Mouse (Mus musculus): ENCODE measurements at regions not wholly inside any gene's neighbourhood (a gene's known extent, or its start where the extent isn't known, plus 50 kb on each side); places are given as distances from the start of the nearest gene placed in this dataset.

DNA sequence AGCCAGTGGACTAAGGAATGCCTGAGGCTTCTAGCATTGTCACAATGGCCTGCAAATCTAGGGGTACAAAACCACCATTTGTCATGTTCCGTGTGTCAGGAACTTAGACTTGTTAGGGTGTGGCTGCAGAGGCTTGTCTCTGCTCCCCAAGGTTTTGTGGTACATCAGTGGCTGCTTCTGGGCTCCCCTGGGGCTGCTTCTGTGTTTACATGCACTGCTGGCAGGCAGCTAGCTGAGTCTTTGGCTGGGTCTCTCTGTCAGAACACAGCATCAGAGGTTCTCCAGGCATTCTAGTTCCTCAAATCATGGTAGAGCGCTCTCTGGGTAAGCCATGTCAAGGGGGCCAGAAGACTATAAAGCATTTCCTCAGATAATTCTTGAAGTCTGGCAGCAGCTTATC is 60.3 kb downstream of the Tnp1 start:
- TF ChIP-seq CTCF (IDR thresholded peaks at IDR 0.05; ENCODE audit: borderline replicate concordance, insufficient read depth, low read length) (no peak), POLR2A (IDR thresholded peaks at IDR 0.05; ENCODE audit: low read depth, low read length) (no peak)

Measured in embryonic fibroblast, embryonic 13.5 days (primary cell).